Mouse (Mus musculus) CH12.LX (cell line): ENCODE measurements around the gene Mas1.

Experiments
- CTCF ChIP-seq, 2 experiments: IDR thresholded peaks in 1 of 2; conservative IDR thresholded peaks in 1 of 2; 2 replicates each; pipeline ENCODE4 v1.5.1; 2011 to 2012; ENCODE audit warnings: low read depth in 2 of 2, low read length in 2 of 2, improper control_type of control experiment in 1 of 2, inconsistent platforms in 1 of 2, mild to moderate bottlenecking in 1 of 2, moderate library complexity in 1 of 2
- MAFK ChIP-seq: IDR thresholded peaks from 2 replicates; pipeline ENCODE4 v1.6.1; 2011; ENCODE audit warnings: low read length, improper control_type of control experiment; ENCODE audit not compliant: insufficient replicate concordance
- POLR2A ChIP-seq: IDR thresholded peaks from 2 replicates; pipeline ENCODE4 v1.6.1; 2011; ENCODE audit warnings: low read depth, mild to moderate bottlenecking, improper control_type of control experiment, low read length
- SIN3A ChIP-seq: IDR thresholded peaks from 2 replicates; pipeline ENCODE4 v1.6.1; 2012; ENCODE audit warnings: low read length, improper control_type of control experiment, inconsistent platforms

GRCm38 (mm10) chr17:12849778-12850382 is 18.1 kb downstream of the Mas1 start:
- no peak for TF ChIP-seq MAFK
- TF ChIP-seq CTCF (conservative IDR thresholded peaks at IDR 0.05 in 1 of 2, IDR thresholded peaks at IDR 0.05 in 1 of 2; ENCODE audit: low read depth in 2 of 2, low read length in 2 of 2): no peak
- TF ChIP-seq SIN3A: no peak
- TF ChIP-seq POLR2A: no peak
